Mouse (Mus musculus) lung, embryonic 16.5 days (tissue): ENCODE measurements at regions not wholly inside any gene's neighbourhood (a gene's known extent, or its start where the extent isn't known, plus 50 kb on each side); places are given as distances from the start of the nearest gene placed in this dataset.

Experiments used
- ATAC-seq: fragments of 200-750 bp; cut with Nextera tagmentation; 2 replicates; pipeline ENCODE4 v1.8.0; 2017; ENCODE audit warnings: low read depth, mild to moderate bottlenecking, moderate library complexity
- H3K27ac ChIP-seq: fragments of 300-500 bp; sonication (generic); 2 replicates; pipeline ENCODE4 v1.5.1; 2014; ENCODE audit warnings: mild to moderate bottlenecking, control low read depth, low read length
- H3K27me3 ChIP-seq: fragments of 300-500 bp; sonication (generic); 2 replicates; pipeline ENCODE4 v1.6.1; 2014; ENCODE audit warnings: low read depth, low read length, mixed read lengths; ENCODE audit not compliant: control insufficient read depth, insufficient read depth
- H3K36me3 ChIP-seq: fragments of 300-500 bp; sonication (generic); 2 replicates; pipeline ENCODE4 v1.6.1; 2014; ENCODE audit warnings: low read length; ENCODE audit not compliant: control insufficient read depth, insufficient read depth
- H3K4me1 ChIP-seq: fragments of 300-500 bp; sonication (generic); replicated peaks from 2 replicates; pipeline ENCODE4 v1.6.1; 2014; ENCODE audit warnings: low read length, mixed read lengths; ENCODE audit not compliant: control insufficient read depth, insufficient read depth
- H3K4me2 ChIP-seq: fragments of 300-500 bp; sonication (generic); 2 replicates; pipeline ENCODE4 v1.6.1; 2014; ENCODE audit warnings: low read depth, low read length, control low read depth
- H3K4me3 ChIP-seq: fragments of 300-500 bp; sonication (generic); 2 replicates; pipeline ENCODE4 v1.5.1; 2014; ENCODE audit warnings: mild to moderate bottlenecking, low read length, control low read depth
- H3K9ac ChIP-seq: fragments of 300-500 bp; sonication (generic); 2 replicates; pipeline ENCODE4 v1.6.1; 2014; ENCODE audit warnings: low read length, control low read depth
- H3K9me3 ChIP-seq: fragments of 300-500 bp; sonication (generic); 2 replicates; pipeline ENCODE4 v1.6.1; 2016; ENCODE audit warnings: low read length; ENCODE audit not compliant: control insufficient read depth
- WGBS: fragments of 180-500 bp; shearing (Covaris S2); extraction: QIAGEN DNeasy Blood & Tissue Kit; methylation state at CpG from one replicate; pipeline ENCODE4 v1.1.7; 2014; 5-methylcytosine and 5-hydroxymethylcytosine counted together

- Histone ChIP-seq H3K4me1 (no peaks in the 10 kb centered on the region), H3K4me2 (no peak overlapping the region), H3K27me3 (no peaks in the 10 kb centered on the region), H3K27ac (no peak overlapping the region), H3K9ac (no peak overlapping the region), H3K36me3 (no peaks in the 10 kb centered on the region), H3K9me3 (no peaks in the 10 kb centered on the region), H3K4me3 (no peak overlapping the region)
- no peak for ATAC-seq
These were observed 619.7 kb downstream of the Nova1 start for GRCm38 (mm10) chr12:46199076-46199475.

- H3K9ac ChIP-seq, result no peak overlapping the region
- H3K27ac ChIP-seq, result no peak overlapping the region
- 16% methylated on average over 2 of the region's 2 CpGs for WGBS
- H3K4me3 ChIP-seq, result no peak overlapping the region
- no peaks in the 10 kb centered on the region for H3K9me3 ChIP-seq
- H3K27me3 ChIP-seq, result no peaks in the 10 kb centered on the region
- H3K4me1 ChIP-seq, result no peaks in the 10 kb centered on the region
- no peak overlapping the region for H3K4me2 ChIP-seq
- no peak for ATAC-seq
- no peaks in the 10 kb centered on the region for H3K36me3 ChIP-seq
These were observed 621.1 kb downstream of the Nova1 start for GRCm38 (mm10) chr12:46197482-46198101.

- H3K9ac ChIP-seq, result no peak overlapping the region
- no peaks in the 10 kb centered on the region for H3K9me3 ChIP-seq
- 88% methylated on average over 1 of the region's 1 CpGs for WGBS
- H3K4me1 ChIP-seq, result no peaks in the 10 kb centered on the region
- no peak overlapping the region for H3K4me2 ChIP-seq
- no peak overlapping the region for H3K27ac ChIP-seq
- H3K36me3 ChIP-seq, result no peaks in the 10 kb centered on the region
- H3K4me3 ChIP-seq, result no peak overlapping the region
- ATAC-seq, result no peak
- no peaks in the 10 kb centered on the region for H3K27me3 ChIP-seq
These were observed 624.6 kb downstream of the Nova1 start for GRCm38 (mm10) chr12:46194173-46194572.
